Mouse (Mus musculus): ENCODE measurements at regions not wholly inside any gene's neighbourhood (a gene's known extent, or its start where the extent isn't known, plus 50 kb on each side); places are given as distances from the start of the nearest gene placed in this dataset.

DNA sequence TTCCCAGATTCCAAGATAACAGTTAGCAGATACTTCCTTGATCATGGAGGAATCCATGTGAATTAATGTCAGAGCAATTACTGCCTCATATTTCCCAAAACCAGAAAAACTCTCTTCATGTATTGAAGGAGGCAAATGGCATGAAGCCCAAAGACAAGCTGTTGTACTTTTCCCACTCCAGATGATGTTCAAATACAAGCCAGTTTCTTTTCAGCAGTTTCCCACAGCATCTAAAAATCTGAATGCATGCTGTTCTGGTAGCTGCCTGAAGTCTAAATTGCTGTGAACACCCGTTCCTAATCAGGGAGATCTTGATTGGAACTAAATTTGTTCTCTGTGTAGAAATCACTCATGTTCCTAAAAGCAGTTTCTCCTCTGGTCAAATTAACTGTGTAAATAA, 83.0 kb downstream of the Rps12 start:
- WGBS: 27% methylated on average over 1 of the region's 1 CpGs
- DNase-seq (ENCODE audit: low spot score): no peak
- no peak overlapping the region for H3K27ac ChIP-seq (replicated peaks; ENCODE audit: low read depth, low read length)

DNA sequence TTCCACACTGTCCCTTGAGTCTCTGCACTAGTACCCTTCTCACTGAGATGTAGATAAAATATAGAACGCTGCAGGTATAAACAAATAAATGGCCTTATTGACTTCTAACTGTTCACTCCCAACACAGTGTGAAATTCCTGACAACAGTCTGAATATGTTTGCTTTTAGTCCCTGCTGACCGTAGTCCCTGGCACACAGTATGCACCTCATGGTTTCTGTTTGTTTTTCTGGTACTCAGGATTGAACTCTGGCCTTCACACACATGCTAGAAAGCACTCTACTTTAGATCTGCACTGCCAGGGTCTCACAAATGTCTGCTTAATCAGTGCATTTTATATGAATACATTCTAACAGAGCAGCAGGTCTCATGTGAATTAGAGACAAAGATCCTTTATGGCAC, 95.8 kb downstream of the Rps12 start:
- Histone ChIP-seq H3K36me3 (ENCODE audit: control insufficient read depth, insufficient read depth, low read length) (no peaks in the 10 kb centered on the region), H3K4me3 (replicated peaks; ENCODE audit: low read length) (no peak overlapping the region), H3K9ac (ENCODE audit: low read depth, low read length, severe bottlenecking) (no peak overlapping the region), H3K27ac (replicated peaks; ENCODE audit: low read depth, low read length) (no peak overlapping the region), H3K9me3 (ENCODE audit: control insufficient read depth, low read length) (no peaks in the 10 kb centered on the region), H3K4me1 (ENCODE audit: control insufficient read depth, insufficient read depth, low read length) (no peaks in the 10 kb centered on the region), H3K27me3 (ENCODE audit: control insufficient read depth, insufficient read depth, low read length) (no peaks in the 10 kb centered on the region), H3K4me2 (replicated peaks; ENCODE audit: low read depth, low read length, severe bottlenecking) (no peak overlapping the region)
- DNase-seq (ENCODE audit: low spot score): no peak
- no peak for ATAC-seq (ENCODE audit: low FRiP score, low read depth)
- WGBS: 92% methylated on average over 2 of the region's 2 CpGs
- TF ChIP-seq POLR2A (IDR thresholded peaks at IDR 0.05; ENCODE audit: borderline replicate concordance, extremely low read depth, insufficient read depth, insufficient read length): no peak

More for the DNA sequence above, 83.0 kb downstream of the Rps12 start:
- Histone ChIP-seq H3K27me3 (ENCODE audit: control insufficient read depth, insufficient read depth, low read length) (no peaks in the 10 kb centered on the region), H3K9me3 (ENCODE audit: control insufficient read depth, low read length) (no peaks in the 10 kb centered on the region), H3K9ac (ENCODE audit: low read depth, low read length, severe bottlenecking) (no peak overlapping the region), H3K4me3 (replicated peaks; ENCODE audit: low read length) (no peak overlapping the region), H3K4me2 (replicated peaks; ENCODE audit: low read depth, low read length, severe bottlenecking) (no peak overlapping the region), H3K36me3 (ENCODE audit: control insufficient read depth, insufficient read depth, low read length) (no peaks in the 10 kb centered on the region), H3K4me1 (ENCODE audit: control insufficient read depth, insufficient read depth, low read length) (peaks cover 9% of the 10 kb centered on the region)
- no peak for ATAC-seq (ENCODE audit: low FRiP score, low read depth)
- no peak for TF ChIP-seq POLR2A (IDR thresholded peaks at IDR 0.05; ENCODE audit: borderline replicate concordance, extremely low read depth, insufficient read depth, insufficient read length)

DNA sequence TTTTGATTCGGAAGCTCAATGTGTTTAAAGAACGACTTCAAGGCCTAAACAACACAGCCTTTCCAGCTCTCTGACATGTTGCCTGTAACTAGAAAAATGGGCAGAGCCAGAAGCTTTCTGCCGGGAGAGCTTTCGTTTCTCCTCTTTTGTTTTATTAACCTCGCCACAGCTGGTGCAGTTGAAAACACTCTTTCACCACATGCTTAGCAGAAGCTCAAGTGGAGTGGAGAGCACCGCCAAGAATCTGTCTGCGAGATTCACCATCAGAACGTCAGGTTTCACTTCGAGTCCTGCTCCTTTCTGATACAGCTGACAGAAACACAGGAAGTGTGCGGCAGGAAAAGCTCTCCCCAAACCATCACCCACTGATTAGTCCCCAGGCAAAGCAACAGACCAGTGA, 100.1 kb downstream of the Rps12 start:
- no peaks in the 10 kb centered on the region for H3K9me3 ChIP-seq (ENCODE audit: control insufficient read depth, low read length)
- no peak for TF ChIP-seq POLR2A (IDR thresholded peaks at IDR 0.05; ENCODE audit: borderline replicate concordance, extremely low read depth, insufficient read depth, insufficient read length)
- no peaks in the 10 kb centered on the region for H3K36me3 ChIP-seq (ENCODE audit: control insufficient read depth, insufficient read depth, low read length)
- no peak overlapping the region for H3K9ac ChIP-seq (ENCODE audit: low read depth, low read length, severe bottlenecking)
- H3K27ac ChIP-seq (replicated peaks; ENCODE audit: low read depth, low read length): peak overlapping the region; percentile 35; the same call in 1 of the 2 replicates
- H3K4me2 ChIP-seq (replicated peaks; ENCODE audit: low read depth, low read length, severe bottlenecking): peak overlapping the region; percentile 6; the same call in 1 of the 2 replicates
- H3K4me1 ChIP-seq (ENCODE audit: control insufficient read depth, insufficient read depth, low read length): no peaks in the 10 kb centered on the region
- WGBS: 39% methylated on average over 10 of the region's 10 CpGs
- no peak overlapping the region for H3K4me3 ChIP-seq (replicated peaks; ENCODE audit: low read length)
- no peaks in the 10 kb centered on the region for H3K27me3 ChIP-seq (ENCODE audit: control insufficient read depth, insufficient read depth, low read length)
- ATAC-seq (ENCODE audit: low FRiP score, low read depth) (no peak), DNase-seq (ENCODE audit: low spot score) (peak; percentile 52)

DNA sequence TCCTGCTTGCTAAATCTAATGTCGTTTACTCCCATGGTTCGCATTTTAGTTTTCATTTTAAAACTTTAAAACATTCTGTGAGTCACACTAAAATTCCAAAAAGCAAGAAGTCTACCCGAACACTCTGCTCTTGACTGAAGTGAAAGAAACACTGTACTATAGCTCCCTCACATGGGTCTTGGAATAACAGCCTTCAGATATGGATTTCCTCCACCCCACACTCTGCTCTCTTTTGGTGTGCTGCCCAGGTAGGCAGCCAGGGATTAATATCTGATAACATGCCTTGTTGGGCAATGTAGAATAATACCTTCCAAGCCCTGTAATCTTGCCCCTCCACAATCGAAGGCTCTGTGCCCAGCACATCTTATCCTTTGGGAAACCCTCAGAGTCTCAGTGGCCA, 104.0 kb downstream of the Rps12 start:
- no peaks in the 10 kb centered on the region for H3K4me1 ChIP-seq (ENCODE audit: control insufficient read depth, insufficient read depth, low read length)
- ATAC-seq (ENCODE audit: low FRiP score, low read depth) (no peak), DNase-seq (ENCODE audit: low spot score) (no peak)
- no peak overlapping the region for H3K4me2 ChIP-seq (replicated peaks; ENCODE audit: low read depth, low read length, severe bottlenecking)
- TF ChIP-seq POLR2A (IDR thresholded peaks at IDR 0.05; ENCODE audit: borderline replicate concordance, extremely low read depth, insufficient read depth, insufficient read length): no peak
- H3K36me3 ChIP-seq (ENCODE audit: control insufficient read depth, insufficient read depth, low read length): no peaks in the 10 kb centered on the region
- no peak overlapping the region for H3K4me3 ChIP-seq (replicated peaks; ENCODE audit: low read length)
- WGBS: 73% methylated on average over 4 of the region's 4 CpGs
- H3K27me3 ChIP-seq (ENCODE audit: control insufficient read depth, insufficient read depth, low read length): no peaks in the 10 kb centered on the region
- no peak overlapping the region for H3K27ac ChIP-seq (replicated peaks; ENCODE audit: low read depth, low read length)
- no peaks in the 10 kb centered on the region for H3K9me3 ChIP-seq (ENCODE audit: control insufficient read depth, low read length)
- H3K9ac ChIP-seq (ENCODE audit: low read depth, low read length, severe bottlenecking): no peak overlapping the region

- no peak overlapping the region for H3K4me3 ChIP-seq (replicated peaks; ENCODE audit: low read length)
- no peak overlapping the region for H3K27ac ChIP-seq (replicated peaks; ENCODE audit: low read depth, low read length)
- WGBS: 32% methylated on average over 6 of the region's 6 CpGs
- no peaks in the 10 kb centered on the region for H3K36me3 ChIP-seq (ENCODE audit: control insufficient read depth, insufficient read depth, low read length)
- H3K4me1 ChIP-seq (ENCODE audit: control insufficient read depth, insufficient read depth, low read length): peaks cover 24% of the 10 kb centered on the region
- TF ChIP-seq POLR2A (IDR thresholded peaks at IDR 0.05; ENCODE audit: borderline replicate concordance, extremely low read depth, insufficient read depth, insufficient read length): no peak
- no peak for ATAC-seq (ENCODE audit: low FRiP score, low read depth)
- H3K4me2 ChIP-seq (replicated peaks; ENCODE audit: low read depth, low read length, severe bottlenecking): no peak overlapping the region
- DNase-seq (ENCODE audit: low spot score): no peak
- no peaks in the 10 kb centered on the region for H3K27me3 ChIP-seq (ENCODE audit: control insufficient read depth, insufficient read depth, low read length)
- no peak overlapping the region for H3K9ac ChIP-seq (ENCODE audit: low read depth, low read length, severe bottlenecking)
- no peaks in the 10 kb centered on the region for H3K9me3 ChIP-seq (ENCODE audit: control insufficient read depth, low read length)
These were observed 111.2 kb downstream of the Rps12 start for GRCm38 (mm10) chr10:23675911-23676310.
